Mouse (Mus musculus): ENCODE measurements around the gene Rnf5. TPM values are rescaled to one million over a fixed set of nuclear protein-coding genes. Genes with fewer than 3 reads are reported as not detected.
A peak's percentile ranks its signal among the peaks of the same experiment; 100 is the strongest.

The Rnf5 gene
- polyA plus RNA-seq, 1 experiment from 2014 or later = 175 TPM

DNA sequence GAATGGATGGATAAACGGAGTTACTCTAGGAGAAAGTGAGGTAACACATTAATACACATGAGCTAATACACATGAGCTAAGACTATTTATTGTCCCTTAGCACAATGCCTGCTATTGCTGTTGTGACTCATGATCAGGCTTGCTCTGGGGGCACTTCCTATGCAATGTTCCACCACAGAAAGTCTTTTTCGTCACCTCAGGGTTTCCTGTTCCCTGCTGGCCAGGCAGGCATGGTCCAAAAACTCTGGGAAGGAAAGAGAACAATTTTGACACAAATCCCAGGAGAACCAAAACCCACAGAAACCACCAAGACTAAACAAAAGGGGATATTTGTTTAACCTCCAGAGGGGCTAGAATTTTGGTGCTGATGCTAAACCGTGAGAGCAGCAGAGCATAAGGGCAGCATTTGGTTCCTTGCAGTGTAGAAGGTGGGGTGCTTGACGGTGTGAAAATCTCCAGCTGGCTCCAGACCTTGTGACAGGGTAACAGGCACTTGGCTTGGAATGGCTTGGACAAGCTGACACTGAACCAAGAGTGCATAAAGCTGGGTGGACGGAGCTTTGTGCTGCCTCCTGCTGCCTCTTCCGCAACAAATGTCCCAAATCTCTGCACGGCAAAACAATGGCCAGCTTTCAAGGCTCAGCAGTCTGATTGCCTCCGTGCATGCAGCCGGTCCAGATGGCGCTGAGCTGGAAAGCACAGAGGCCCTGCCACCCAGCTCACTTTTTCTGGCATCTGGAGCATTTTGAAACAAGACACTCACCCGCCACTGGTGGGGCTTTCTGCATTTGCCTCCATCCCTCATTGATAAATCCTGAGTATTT is 37.5 kb upstream of the Rnf5 start:
- H3K4me3 ChIP-seq (ENCODE audit: low read depth, low read length) = no peak overlapping the region
- H3K9ac ChIP-seq (ENCODE audit: low read depth, low read length) = peak overlapping the region; percentile 28; the same call in 1 of the 2 replicates
- H3K9me3 ChIP-seq (ENCODE audit: control insufficient read depth, low read length) = no peaks in the 10 kb centered on the region
- peak; percentile 58 for DNase-seq (ENCODE audit: low spot score)
- peak overlapping the region; percentile 70 for H3K27ac ChIP-seq (ENCODE audit: low read depth, low read length)
- WGBS = 14% methylated on average over 11 of the region's 11 CpGs
- peak; percentile 49; the same call in 1 of the 2 replicates for ATAC-seq (ENCODE audit: low FRiP score)
- H3K36me3 ChIP-seq (ENCODE audit: control insufficient read depth, insufficient read depth, low read length) = no peaks in the 10 kb centered on the region
- H3K27me3 ChIP-seq (ENCODE audit: control insufficient read depth, insufficient read depth, low read length) = no peaks in the 10 kb centered on the region
- no peaks in the 10 kb centered on the region; the same call in 1 of the 2 replicates for H3K4me1 ChIP-seq (replicated peaks; ENCODE audit: control insufficient read depth, insufficient read depth, low read length)
- H3K4me2 ChIP-seq (replicated peaks; ENCODE audit: low read depth, low read length) = no peak overlapping the region

DNA sequence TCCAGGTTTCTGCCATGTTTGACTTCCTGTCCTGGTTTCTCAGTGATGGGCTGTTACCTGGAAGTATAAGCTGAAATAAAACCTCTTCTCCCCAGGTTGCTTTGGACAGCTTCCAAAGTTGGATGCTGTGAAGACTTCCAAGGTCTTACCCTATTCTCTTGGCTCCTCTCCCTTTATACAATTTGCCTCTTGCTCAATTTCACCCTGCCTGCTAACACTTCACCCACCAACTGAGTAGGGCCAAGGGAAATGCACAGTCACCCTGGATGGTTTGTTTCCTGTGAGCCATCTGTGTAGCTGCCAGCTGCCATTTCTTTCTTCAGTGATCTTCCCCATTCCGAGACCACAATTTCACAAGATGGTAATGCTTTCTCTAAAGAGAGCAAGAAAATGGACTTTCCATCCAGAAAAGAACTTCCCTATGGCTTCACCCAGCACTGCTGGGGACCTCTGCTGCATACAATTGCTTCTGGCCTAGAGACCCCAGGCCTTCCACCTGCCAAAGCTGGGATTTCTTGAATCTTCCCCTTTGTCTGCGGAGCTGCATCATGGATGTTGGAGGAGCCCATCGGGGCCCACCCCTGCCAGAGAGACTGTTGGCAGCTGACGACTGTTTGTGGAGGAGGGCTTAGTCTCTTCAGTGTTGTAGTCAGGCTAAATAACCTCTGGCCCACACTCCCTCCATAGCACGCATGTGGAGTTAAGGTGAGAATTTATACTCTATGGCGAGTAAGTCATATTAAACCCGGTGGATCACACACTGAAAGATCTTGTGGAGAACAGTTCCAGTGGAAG is 36.2 kb upstream of the Rnf5 start:
- H3K4me2 ChIP-seq (replicated peaks; ENCODE audit: low read depth, low read length) = no peak overlapping the region
- no peaks in the 10 kb centered on the region for H3K4me1 ChIP-seq (replicated peaks; ENCODE audit: control insufficient read depth, insufficient read depth, low read length)
- DNase-seq (ENCODE audit: low spot score) = no peak
- H3K9me3 ChIP-seq (ENCODE audit: control insufficient read depth, low read length) = no peaks in the 10 kb centered on the region
- no peak overlapping the region for H3K4me3 ChIP-seq (ENCODE audit: low read depth, low read length)
- H3K9ac ChIP-seq (ENCODE audit: low read depth, low read length) = no peak overlapping the region
- no peak for ATAC-seq (ENCODE audit: low FRiP score)
- no peaks in the 10 kb centered on the region for H3K27me3 ChIP-seq (ENCODE audit: control insufficient read depth, insufficient read depth, low read length)
- H3K27ac ChIP-seq (ENCODE audit: low read depth, low read length) = no peak overlapping the region
- no peaks in the 10 kb centered on the region for H3K36me3 ChIP-seq (ENCODE audit: control insufficient read depth, insufficient read depth, low read length)
- WGBS = 82% methylated on average over 7 of the region's 7 CpGs

DNA sequence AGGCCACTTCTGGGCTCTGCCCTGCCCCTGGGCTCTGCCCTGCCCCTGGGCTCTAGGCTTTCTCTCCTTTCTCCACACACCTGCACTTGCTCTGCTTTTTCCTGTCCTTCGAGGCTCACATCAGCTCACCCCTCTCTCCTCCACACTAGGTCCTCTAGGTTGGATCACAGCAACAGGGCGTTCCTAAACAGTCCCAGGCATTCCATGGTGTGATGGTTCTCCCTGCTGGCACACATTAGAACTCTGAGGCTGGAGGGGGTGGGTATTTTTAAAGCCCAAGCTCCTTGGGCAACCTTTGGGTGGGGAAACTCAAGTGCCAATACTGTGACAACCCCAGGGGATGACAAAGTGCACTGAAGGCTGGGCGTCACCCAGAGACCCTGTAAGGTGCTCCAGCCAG is 34.0 kb upstream of the Rnf5 start:
- H3K9ac ChIP-seq (ENCODE audit: low read depth, low read length) = no peak overlapping the region
- no peaks in the 10 kb centered on the region for H3K9me3 ChIP-seq (ENCODE audit: control insufficient read depth, low read length)

DNA sequence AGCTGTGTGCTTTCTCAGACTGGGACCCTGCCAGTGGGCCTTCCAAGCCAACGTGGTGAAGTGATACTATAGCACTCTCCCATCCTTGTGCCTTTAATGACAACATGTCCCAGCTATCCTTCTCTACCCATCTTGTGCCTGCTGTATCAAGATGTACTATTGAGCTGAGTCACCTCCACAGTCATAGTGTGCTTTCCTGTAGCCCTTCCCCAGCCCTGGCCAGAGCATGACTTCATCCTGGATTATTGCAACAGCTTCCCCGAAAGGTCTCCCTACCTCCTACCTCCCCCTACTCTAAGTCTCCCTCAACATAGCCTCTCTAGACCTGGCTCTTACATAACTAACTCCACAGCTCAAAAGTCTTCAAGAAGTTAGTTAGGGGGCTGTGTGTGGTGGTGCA is 32.2 kb upstream of the Rnf5 start:
- H3K4me3 ChIP-seq (ENCODE audit: low read depth, low read length) = no peak overlapping the region
- H3K27me3 ChIP-seq (ENCODE audit: control insufficient read depth, insufficient read depth, low read length) = peaks cover 19% of the 10 kb centered on the region
- ATAC-seq (ENCODE audit: low FRiP score) (no peak), DNase-seq (ENCODE audit: low spot score) (no peak)
- H3K9me3 ChIP-seq (ENCODE audit: control insufficient read depth, low read length) = no peaks in the 10 kb centered on the region
- WGBS = 79% methylated on average over 2 of the region's 2 CpGs
- no peak overlapping the region for H3K27ac ChIP-seq (ENCODE audit: low read depth, low read length)
- H3K4me1 ChIP-seq (replicated peaks; ENCODE audit: control insufficient read depth, insufficient read depth, low read length) = peaks cover 8% of the 10 kb centered on the region; the same call in 1 of the 2 replicates
- no peak overlapping the region for H3K4me2 ChIP-seq (replicated peaks; ENCODE audit: low read depth, low read length)
- H3K36me3 ChIP-seq (ENCODE audit: control insufficient read depth, insufficient read depth, low read length) = no peaks in the 10 kb centered on the region
- H3K9ac ChIP-seq (ENCODE audit: low read depth, low read length) = no peak overlapping the region

More for the DNA sequence above, 34.0 kb upstream of the Rnf5 start:
- H3K36me3 ChIP-seq (ENCODE audit: control insufficient read depth, insufficient read depth, low read length) = no peaks in the 10 kb centered on the region
- DNase-seq (ENCODE audit: low spot score) = no peak
- H3K4me2 ChIP-seq (replicated peaks; ENCODE audit: low read depth, low read length) = no peak overlapping the region
- H3K4me3 ChIP-seq (ENCODE audit: low read depth, low read length) = no peak overlapping the region
- H3K4me1 ChIP-seq (replicated peaks; ENCODE audit: control insufficient read depth, insufficient read depth, low read length) = no peaks in the 10 kb centered on the region
- 65% methylated on average over 3 of the region's 3 CpGs for WGBS
- no peak overlapping the region for H3K27ac ChIP-seq (ENCODE audit: low read depth, low read length)
- no peak for ATAC-seq (ENCODE audit: low FRiP score)
- peaks cover 2% of the 10 kb centered on the region for H3K27me3 ChIP-seq (ENCODE audit: control insufficient read depth, insufficient read depth, low read length)

DNA sequence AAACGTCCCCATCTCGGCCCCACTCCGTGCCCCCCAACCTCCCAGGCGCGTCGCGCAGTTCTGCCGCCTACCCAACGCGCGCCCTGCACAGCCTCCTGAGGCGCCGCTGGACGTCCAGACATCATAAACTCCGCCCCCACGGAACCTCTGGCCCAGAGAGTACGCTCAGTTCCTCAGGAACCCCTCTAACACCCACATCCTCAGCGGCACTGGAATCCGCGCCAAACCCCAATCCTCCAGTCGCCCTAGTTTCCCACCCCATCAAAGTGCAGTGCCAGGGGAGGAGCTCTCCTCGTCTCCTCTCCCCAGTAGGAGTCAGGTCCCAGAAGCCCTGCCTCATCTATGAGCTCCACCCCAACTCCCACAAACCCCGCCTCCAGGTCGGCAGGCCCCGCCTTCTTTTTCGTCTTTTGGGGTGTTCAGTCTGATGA is 28.8 kb upstream of the Rnf5 start:
- Histone ChIP-seq H3K4me1 (replicated peaks; ENCODE audit: control insufficient read depth, insufficient read depth, low read length) (peaks cover 26% of the 10 kb centered on the region), H3K4me2 (replicated peaks; ENCODE audit: low read depth, low read length) (peak overlapping the region; percentile 42), H3K9ac (ENCODE audit: low read depth, low read length) (0 out of 2 replicates have a peak overlapping the region, but pooled peaks have one; percentile 15), H3K9me3 (ENCODE audit: control insufficient read depth, low read length) (no peaks in the 10 kb centered on the region), H3K36me3 (ENCODE audit: control insufficient read depth, insufficient read depth, low read length) (no peaks in the 10 kb centered on the region), H3K27ac (ENCODE audit: low read depth, low read length) (no peak overlapping the region), H3K4me3 (ENCODE audit: low read depth, low read length) (peak overlapping the region; percentile 12), H3K27me3 (ENCODE audit: control insufficient read depth, insufficient read depth, low read length) (peaks cover 35% of the 10 kb centered on the region)
- WGBS = 1% methylated on average over 26 of the region's 26 CpGs
- DNase-seq (ENCODE audit: low spot score) (peak; percentile 42), ATAC-seq (ENCODE audit: low FRiP score) (no peak)

DNA sequence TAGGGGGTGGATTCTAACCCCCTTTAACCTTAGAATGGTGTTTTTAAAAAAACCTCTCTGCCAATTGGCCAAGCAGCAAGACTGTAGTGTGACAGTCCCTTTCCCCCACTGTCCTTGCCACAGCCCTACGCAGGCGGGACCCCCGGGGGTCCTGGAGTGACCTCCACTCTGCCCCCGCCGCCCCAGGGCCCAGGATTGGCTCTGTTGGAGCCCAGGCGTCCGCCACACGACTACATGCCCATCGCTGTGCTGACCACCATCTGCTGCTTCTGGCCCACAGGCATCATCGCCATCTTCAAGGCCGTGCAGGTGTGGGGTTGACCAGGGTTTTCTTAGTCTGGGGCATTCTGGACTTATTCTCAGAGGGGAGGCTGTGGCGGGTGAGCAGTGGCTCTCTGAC is 28.2 kb upstream of the Rnf5 start:
- DNase-seq (ENCODE audit: low spot score) (no peak), ATAC-seq (ENCODE audit: low FRiP score) (no peak)
- Histone ChIP-seq H3K9me3 (ENCODE audit: control insufficient read depth, low read length) (no peaks in the 10 kb centered on the region), H3K36me3 (ENCODE audit: control insufficient read depth, insufficient read depth, low read length) (no peaks in the 10 kb centered on the region), H3K4me2 (replicated peaks; ENCODE audit: low read depth, low read length) (peak overlapping the region; percentile 42), H3K27me3 (ENCODE audit: control insufficient read depth, insufficient read depth, low read length) (peaks cover 35% of the 10 kb centered on the region), H3K4me3 (ENCODE audit: low read depth, low read length) (peak overlapping the region; percentile 12), H3K4me1 (replicated peaks; ENCODE audit: control insufficient read depth, insufficient read depth, low read length) (peaks cover 26% of the 10 kb centered on the region), H3K27ac (ENCODE audit: low read depth, low read length) (no peak overlapping the region), H3K9ac (ENCODE audit: low read depth, low read length) (no peak overlapping the region)
- 6% methylated on average over 12 of the region's 12 CpGs for WGBS

DNA sequence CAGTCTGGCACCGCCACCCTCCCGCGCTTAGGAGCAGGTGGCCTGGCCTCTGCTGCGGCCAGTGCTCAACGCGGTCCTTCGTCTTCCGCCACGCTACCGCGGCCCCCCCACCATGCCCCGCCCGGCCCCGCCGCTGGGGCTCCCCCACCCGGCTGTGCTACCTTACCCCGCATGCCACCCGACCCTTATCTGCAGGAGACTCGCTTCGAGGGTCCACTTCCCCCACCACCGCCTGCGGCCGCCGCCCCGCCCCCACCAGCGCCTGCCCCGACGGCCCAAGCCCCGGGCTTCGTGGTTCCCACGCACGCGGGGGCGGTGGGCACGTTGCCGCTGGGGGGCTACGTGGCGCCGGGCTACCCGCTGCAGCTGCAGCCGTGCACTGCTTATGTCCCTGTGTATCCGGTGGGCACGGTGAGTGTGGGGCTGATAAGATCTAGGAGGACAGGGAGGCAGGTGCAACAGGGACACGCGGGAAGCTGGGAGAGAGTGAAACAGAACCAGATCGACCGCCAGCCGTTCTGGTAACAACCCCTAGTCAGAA is 27.3 kb upstream of the Rnf5 start:
- 2% methylated on average over 34 of the region's 48 CpGs for whole genome bisulfite sequencing
- DNase-seq (ENCODE audit: low spot score) = peak; percentile 27
- Histone ChIP-seq H3K4me1 (replicated peaks; ENCODE audit: control insufficient read depth, insufficient read depth, low read length) (peaks cover 32% of the 10 kb centered on the region), H3K4me2 (replicated peaks; ENCODE audit: low read depth, low read length) (peak overlapping the region; percentile 60), H3K36me3 (ENCODE audit: control insufficient read depth, insufficient read depth, low read length) (no peaks in the 10 kb centered on the region), H3K27ac (ENCODE audit: low read depth, low read length) (no peak overlapping the region), H3K9me3 (ENCODE audit: control insufficient read depth, low read length) (no peaks in the 10 kb centered on the region), H3K27me3 (ENCODE audit: control insufficient read depth, insufficient read depth, low read length) (peaks cover 35% of the 10 kb centered on the region), H3K9ac (ENCODE audit: low read depth, low read length) (peak overlapping the region; percentile 11; the same call in 1 of the 2 replicates), H3K4me3 (ENCODE audit: low read depth, low read length) (peak overlapping the region; percentile 27)
- ATAC-seq (ENCODE audit: low FRiP score) = no peak

DNA sequence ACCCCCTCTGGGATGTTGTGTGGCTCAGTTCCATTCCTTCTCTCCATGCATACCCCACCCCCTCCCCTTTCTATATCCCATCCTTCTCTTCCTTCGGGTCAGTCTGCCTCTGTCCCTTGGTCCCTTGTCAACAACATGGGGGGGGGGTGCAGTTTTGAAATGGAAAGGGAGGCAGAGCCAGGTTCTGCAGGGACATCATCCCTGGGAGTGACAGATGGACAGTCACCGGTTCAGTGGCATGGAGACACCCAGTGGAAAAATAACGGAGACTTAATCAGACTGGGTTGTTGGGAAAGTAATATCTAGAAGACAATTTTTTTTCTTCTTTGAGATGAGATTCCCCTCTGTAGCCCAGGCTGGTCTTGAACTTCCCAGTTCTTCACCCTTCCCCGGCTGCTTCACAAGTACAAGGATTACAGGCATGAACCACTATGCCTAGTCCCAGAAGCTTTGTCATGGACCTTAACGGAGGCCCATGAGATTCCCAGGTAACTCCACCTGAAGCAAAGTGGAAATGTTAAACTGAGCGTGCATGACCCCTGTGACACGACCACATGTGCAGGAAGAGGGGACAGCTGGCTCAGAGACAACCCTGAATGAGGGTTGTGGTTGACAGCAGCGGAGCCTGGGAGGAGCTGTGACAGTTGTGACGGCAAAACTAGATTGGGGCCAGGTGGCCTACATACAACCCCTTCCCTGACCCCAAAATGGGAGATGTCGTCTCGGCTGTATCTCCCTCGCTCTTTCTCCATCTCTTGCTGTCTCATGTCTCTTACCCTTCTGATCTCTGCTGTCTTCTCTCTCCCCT is 26.5 kb upstream of the Rnf5 start:
- no peaks in the 10 kb centered on the region for H3K9me3 ChIP-seq (ENCODE audit: control insufficient read depth, low read length)
- peaks cover 32% of the 10 kb centered on the region for H3K4me1 ChIP-seq (replicated peaks; ENCODE audit: control insufficient read depth, insufficient read depth, low read length)
- peak overlapping the region; percentile 28 for H3K4me3 ChIP-seq (ENCODE audit: low read depth, low read length)
- 0 out of 2 replicates have a peak overlapping the region, but pooled peaks have one; percentile 20 for H3K9ac ChIP-seq (ENCODE audit: low read depth, low read length)
- no peak overlapping the region for H3K27ac ChIP-seq (ENCODE audit: low read depth, low read length)
- no peaks in the 10 kb centered on the region for H3K36me3 ChIP-seq (ENCODE audit: control insufficient read depth, insufficient read depth, low read length)
- no peak for ATAC-seq (ENCODE audit: low FRiP score)
- H3K27me3 ChIP-seq (ENCODE audit: control insufficient read depth, insufficient read depth, low read length) = peaks cover 35% of the 10 kb centered on the region
- peak; percentile 27 for DNase-seq (ENCODE audit: low spot score)
- WGBS = 15% methylated on average over 12 of the region's 12 CpGs
- H3K4me2 ChIP-seq (replicated peaks; ENCODE audit: low read depth, low read length) = peak overlapping the region; percentile 60

All from hindbrain, embryonic 11.5 days (tissue).